Mouse (Mus musculus) lung, postnatal 0 days (tissue): ENCODE results near the gene Ston2. TPM values are rescaled to one million over a fixed set of nuclear protein-coding genes. Genes with fewer than 3 reads are reported as not detected.

Experiments
- ATAC-seq: fragments of 200-750 bp; cut with Nextera tagmentation; 2 replicates; pipeline ENCODE4 v1.8.0; 2017; ENCODE audit warnings: moderate library complexity
- DNase-seq: peaks from one replicate; pipeline ENCODE4 v3.0.0-alpha.2; 2016; ENCODE audit warnings: low spot score
- H3K27ac ChIP-seq: fragments of 300-500 bp; sonication (generic); 2 replicates; pipeline ENCODE4 v1.5.1; 2014; ENCODE audit warnings: antibody characterized with exemption, mild to moderate bottlenecking, low read length, mixed read lengths
- H3K27me3 ChIP-seq: fragments of 300-500 bp; sonication (generic); replicated peaks from 2 replicates; pipeline ENCODE4 v1.6.1; 2014; ENCODE audit warnings: low read length, mixed read lengths; ENCODE audit not compliant: insufficient read depth
- H3K36me3 ChIP-seq: fragments of 300-500 bp; sonication (generic); 2 replicates; pipeline ENCODE4 v1.6.1; 2014; ENCODE audit warnings: low read length, mixed read lengths; ENCODE audit not compliant: insufficient read depth
- H3K4me1 ChIP-seq: fragments of 300-500 bp; sonication (generic); 2 replicates; pipeline ENCODE4 v1.6.1; 2014; ENCODE audit warnings: antibody characterized with exemption, low read depth, low read length, mixed read lengths; ENCODE audit not compliant: insufficient read depth
- H3K4me2 ChIP-seq: fragments of 300-500 bp; sonication (generic); replicated peaks from 2 replicates; pipeline ENCODE4 v1.6.1; 2014; ENCODE audit warnings: low read depth, mild to moderate bottlenecking, low read length, moderate library complexity, mixed read lengths
- H3K4me3 ChIP-seq: fragments of 300-500 bp; sonication (generic); 2 replicates; pipeline ENCODE4 v1.5.1; 2014; ENCODE audit warnings: low read depth, low read length
- H3K9ac ChIP-seq: fragments of 300-500 bp; sonication (generic); replicated peaks from 2 replicates; pipeline ENCODE4 v1.6.1; 2014; ENCODE audit warnings: low read depth, mild to moderate bottlenecking
- H3K9me3 ChIP-seq: fragments of 300-500 bp; sonication (generic); 2 replicates; pipeline ENCODE4 v1.6.1; 2016; ENCODE audit warnings: low read length, mixed read lengths
- CTCF ChIP-seq: IDR thresholded peaks from 2 replicates; pipeline ENCODE4 v1.5.1; 2016; ENCODE audit warnings: antibody characterized with exemption, mild to moderate bottlenecking
- EP300 ChIP-seq: IDR thresholded peaks from 2 replicates; pipeline ENCODE4 v1.6.1; 2016; ENCODE audit warnings: antibody characterized with exemption, mild to moderate bottlenecking, control low read depth
- WGBS: fragments of 180-500 bp; shearing (Covaris S2); extraction: QIAGEN DNeasy Blood & Tissue Kit; methylation state at CpG from one replicate; pipeline ENCODE4 v1.1.7; 2014; 5-methylcytosine and 5-hydroxymethylcytosine counted together
- polyA plus RNA-seq: library from polyadenylated mRNA; unstranded; fragments of >200 nt; fragmentation: Nextera tagmentation; extraction: Ambion mirVana; gene quantifications from 2 replicates; pipeline ENCODE4 v1.2.1, GENCODE M21; 2015

The Ston2 gene
- polyA plus RNA-seq, 1 experiment from 2014 or later, result 6.2 TPM

GRCm38 (mm10) chr12:91590716-91591115 is 197.5 kb downstream of the Ston2 start:
- no peaks in the 10 kb centered on the region for H3K27me3 ChIP-seq
- ATAC-seq, result no peak
- WGBS, result 22% methylated on average over 6 of the region's 6 CpGs
- DNase-seq, result peak; percentile 65
- peak overlapping the region; percentile 85 for H3K4me3 ChIP-seq
- no peak for TF ChIP-seq CTCF
- no peak for TF ChIP-seq EP300
- peak overlapping the region; percentile 100 for H3K27ac ChIP-seq
- H3K9ac ChIP-seq, result peak overlapping the region; percentile 54
- H3K36me3 ChIP-seq, result no peaks in the 10 kb centered on the region
- H3K4me1 ChIP-seq, result peaks cover 13% of the 10 kb centered on the region; the same call in 1 of the 2 replicates
- H3K4me2 ChIP-seq, result peak overlapping the region; percentile 65
- H3K9me3 ChIP-seq, result no peaks in the 10 kb centered on the region

GRCm38 (mm10) chr12:91589847-91590690 is 198.1 kb downstream of the Ston2 start, which contains the start of gene Gtf2a1:
Gtf2a1 (minus strand) TSS chr12:91590487.
- WGBS, result under 1% methylated on average over 57 of the region's 99 CpGs
- H3K4me3 ChIP-seq, result peak within 1 kb of the TSS; percentile 85
- no peak for TF ChIP-seq EP300
- 0 out of 2 replicates have a peak, but pooled peaks have one; percentile 10 for TF ChIP-seq CTCF

GRCm38 (mm10) chr12:91589542-91589846 is 198.7 kb downstream of the Ston2 start:
- Histone ChIP-seq H3K36me3 (no peaks in the 10 kb centered on the region), H3K4me1 (peaks cover 13% of the 10 kb centered on the region; the same call in 1 of the 2 replicates), H3K9ac (peak overlapping the region; percentile 96), H3K4me3 (peak overlapping the region; percentile 85), H3K4me2 (peak overlapping the region; percentile 64), H3K27me3 (no peaks in the 10 kb centered on the region), H3K27ac (peak overlapping the region; percentile 100), H3K9me3 (no peaks in the 10 kb centered on the region)
- DNase-seq (no peak), ATAC-seq (no peak)
- 1% methylated on average over 11 of the region's 11 CpGs for WGBS
- no peak for TF ChIP-seq EP300
- no peak for TF ChIP-seq CTCF

More at GRCm38 (mm10) chr12:91589847-91590690, 198.1 kb downstream of the Ston2 start, which contains the start of gene Gtf2a1:
- peak within 1 kb of the TSS; percentile 96 for H3K9ac ChIP-seq
- H3K4me1 ChIP-seq, result peaks cover 13% of the 10 kb centered on the region; the same call in 1 of the 2 replicates
- no peaks in the 10 kb centered on the region for H3K27me3 ChIP-seq
- DNase-seq (peak; percentile 97), ATAC-seq (peak; percentile 86)
- H3K27ac ChIP-seq, result peak within 1 kb of the TSS; percentile 100
- peak within 1 kb of the TSS; percentile 65 for H3K4me2 ChIP-seq
- no peaks in the 10 kb centered on the region for H3K36me3 ChIP-seq
- H3K9me3 ChIP-seq, result no peaks in the 10 kb centered on the region

- TF ChIP-seq EP300 (no peak), CTCF (no peak)
- Histone ChIP-seq H3K9me3 (no peaks in the 10 kb centered on the region), H3K4me1 (peaks cover 13% of the 10 kb centered on the region; the same call in 1 of the 2 replicates), H3K4me3 (peak overlapping the region; percentile 85), H3K9ac (peak overlapping the region; percentile 96), H3K27me3 (no peaks in the 10 kb centered on the region), H3K36me3 (no peaks in the 10 kb centered on the region), H3K27ac (peak overlapping the region; percentile 100), H3K4me2 (peak overlapping the region; percentile 64)
- peak; percentile 76 for DNase-seq
- under 1% methylated on average over 69 of the region's 83 CpGs for WGBS
- peak; percentile 26 for ATAC-seq
Observed at GRCm38 (mm10) chr12:91588670-91589541, 199.3 kb downstream of the Ston2 start.

- DNase-seq, result peak; percentile 98
- ATAC-seq, result peak; percentile 82
- Histone ChIP-seq H3K9me3 (no peaks in the 10 kb centered on the region), H3K36me3 (no peaks in the 10 kb centered on the region), H3K27ac (peak overlapping the region; percentile 100), H3K4me1 (peaks cover 13% of the 10 kb centered on the region; the same call in 1 of the 2 replicates), H3K9ac (peak overlapping the region; percentile 96), H3K4me3 (peak overlapping the region; percentile 85), H3K27me3 (no peaks in the 10 kb centered on the region), H3K4me2 (peak overlapping the region; percentile 64)
- under 1% methylated on average over 32 of the region's 32 CpGs for WGBS
- peak; percentile 29; the same call in 1 of the 2 replicates for TF ChIP-seq CTCF
- peak; percentile 75 for TF ChIP-seq EP300
Observed at GRCm38 (mm10) chr12:91588176-91588669, 200.0 kb downstream of the Ston2 start.
